Mouse (Mus musculus) ovary, adult 2 months (tissue): Measurements from ENCODE around the gene Zkscan1. TPM values are rescaled to one million over a fixed set of nuclear protein-coding genes. Genes with fewer than 3 reads are reported as not detected.

Source experiments
- polyA plus RNA-seq: library from polyadenylated mRNA; depleted of rRNA; stranded (reverse); fragments of >200 nt; gene quantifications from 2 replicates; pipeline ENCODE4 v1.2.3, GENCODE M21; 2012; rRNA removed

Zkscan1 gene
- polyA plus RNA-seq: 3.8 and 6.3 TPM in 2 replicates

DNA sequence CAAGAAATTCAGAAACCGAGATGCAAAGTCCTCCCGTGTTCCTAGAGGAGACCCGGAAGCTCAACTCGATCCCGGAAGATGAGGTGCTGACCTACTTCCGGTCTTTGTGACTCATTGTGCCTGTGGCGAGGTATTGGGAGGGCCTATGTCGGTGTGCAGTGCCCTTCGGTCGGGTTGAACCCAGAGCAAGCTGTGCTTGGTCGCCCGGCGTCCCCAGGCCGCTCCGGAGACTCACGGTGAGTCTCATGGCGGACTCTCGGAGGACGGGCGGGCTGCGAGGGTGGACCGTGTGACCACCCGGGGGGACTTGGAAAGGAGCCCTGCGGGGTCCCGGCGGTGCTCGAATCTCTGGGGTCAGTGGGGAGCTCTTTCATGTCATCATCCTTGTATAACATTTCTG, at the start of gene Zkscan1:
TSS of gene Zkscan1 (plus strand) at position 89 of the 400 bp plus-strand sequence.

DNA sequence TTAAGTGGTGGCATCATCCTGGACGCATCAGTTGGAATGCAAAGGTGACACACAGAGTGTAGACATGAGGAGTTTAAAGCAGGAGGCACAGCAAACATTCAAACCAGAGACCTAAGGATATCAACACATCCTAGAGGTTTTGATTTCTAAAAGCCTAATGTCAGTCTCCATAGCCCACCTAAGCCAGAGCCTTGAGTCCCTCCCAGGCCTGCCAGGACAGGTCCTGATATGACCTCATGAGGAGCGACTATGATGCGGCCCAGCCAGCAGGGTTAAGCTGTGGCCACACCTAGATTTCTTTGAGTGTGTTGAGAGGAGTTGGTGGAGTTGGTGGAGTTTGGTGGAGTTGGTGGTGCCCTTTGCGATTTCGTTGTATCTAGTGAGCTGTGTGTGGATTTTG, 32.0 kb upstream of the Zkscan1 start, which contains the start of gene Smok3c:
TSS of gene Smok3c (plus strand) at position 301 of the 400 bp plus-strand sequence.

DNA sequence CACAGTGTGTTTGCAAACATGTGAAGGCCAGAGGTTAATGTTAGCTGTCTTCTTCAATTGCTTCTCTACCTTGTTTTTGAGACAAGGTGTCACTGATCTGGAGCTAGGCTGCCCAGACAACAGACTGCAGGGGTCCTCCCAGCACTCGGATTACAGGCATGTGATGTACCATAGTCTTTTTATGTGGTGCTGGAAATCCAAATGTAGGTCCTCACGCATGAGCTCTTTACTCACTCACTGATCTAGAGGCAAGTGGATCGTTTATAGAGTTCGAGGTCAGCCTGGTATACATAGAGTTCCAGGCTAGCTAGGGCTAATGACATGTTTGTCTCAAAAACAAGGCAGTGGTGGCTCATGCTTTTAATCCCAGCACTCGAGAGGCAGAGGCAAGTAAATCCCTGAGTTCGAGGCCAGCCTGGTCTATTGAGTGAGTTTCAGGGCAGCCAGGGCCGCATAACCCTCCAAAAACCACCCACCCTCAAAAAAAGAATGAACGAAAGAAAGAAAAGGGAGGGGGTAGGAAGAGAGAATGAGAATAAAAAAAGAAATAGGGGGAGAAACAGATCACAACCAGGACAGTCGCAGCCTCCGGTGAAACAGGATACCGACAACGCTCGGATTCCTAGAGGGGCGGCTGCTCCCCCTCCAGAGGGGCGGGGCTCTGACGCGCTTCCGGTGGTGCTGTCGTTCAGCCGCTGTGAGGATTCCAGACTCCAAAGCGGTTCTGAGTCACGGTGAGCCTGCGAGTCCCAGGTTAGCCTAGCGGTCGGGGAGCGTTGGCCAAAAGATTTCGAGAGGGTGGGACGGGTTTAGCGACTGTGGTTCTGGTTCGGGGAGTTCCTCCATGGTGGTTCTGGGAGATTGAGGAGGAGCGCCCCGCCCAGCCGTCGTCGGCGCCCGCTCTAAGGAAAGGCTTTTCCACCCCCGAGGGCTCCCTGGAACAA, 31.6 kb downstream of the Zkscan1 start, which contains the start of gene Zscan21:
TSS of gene Zscan21 (plus strand) at position 649 of the 944 bp plus-strand sequence.

DNA sequence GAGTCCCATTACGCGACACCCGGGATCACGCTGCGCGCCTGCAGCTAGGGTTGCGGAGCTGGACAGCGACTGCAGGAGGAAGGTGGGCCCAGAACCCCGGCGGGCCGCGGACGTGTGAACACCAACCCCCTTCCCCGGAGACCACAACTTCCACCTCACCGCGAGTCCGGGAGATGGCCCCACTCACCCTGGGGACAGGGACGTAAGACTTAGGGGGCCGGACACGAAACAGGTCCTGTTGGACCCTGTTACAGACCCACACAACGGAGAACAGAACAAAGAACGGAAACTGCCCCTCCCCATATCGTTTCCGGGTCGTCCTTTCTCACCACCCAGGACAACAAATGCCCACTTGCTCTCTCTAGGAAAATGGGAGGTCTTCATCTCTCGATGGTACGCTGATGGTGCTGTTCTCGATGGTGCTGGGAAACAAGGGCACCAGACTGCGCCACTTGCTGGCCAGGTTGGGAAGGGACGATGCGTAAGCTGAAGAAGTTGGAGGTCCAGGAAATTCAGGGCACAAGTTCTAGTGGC, 70.6 kb downstream of the Zkscan1 start, which contains the start of gene Zfp113:
TSS of gene Zfp113 (minus strand) at position 302 of the 534 bp plus-strand sequence.

Other genes with a start within 250 kb of the Zkscan1 start
- 0.71 and 1.1 TPM in 2 replicates for gene Pilra, start 248.8 kb upstream of the Zkscan1 start, polyA plus RNA-seq
- 2.1 and 3.6 TPM in 2 replicates for gene Pilrb1, start 227.0 kb upstream of the Zkscan1 start, polyA plus RNA-seq
- gene Pilrb2, start 213.3 kb upstream of the Zkscan1 start, polyA plus RNA-seq: 2.1 and 2.2 TPM in 2 replicates
- gene Cyp3a13, start 163.5 kb upstream of the Zkscan1 start, polyA plus RNA-seq: 0.05 TPM in 1 of 2 replicates, not detected in the other
- gene Gjc3, start 122.0 kb upstream of the Zkscan1 start, polyA plus RNA-seq: 0.33 and 0.73 TPM in 2 replicates
- gene Azgp1, start 103.6 kb upstream of the Zkscan1 start, polyA plus RNA-seq: 0.31 and 0.41 TPM in 2 replicates
- not detected in 2 replicates for gene Smok3a, start 63.8 kb upstream of the Zkscan1 start, polyA plus RNA-seq
- not detected in 2 replicates for gene Smok3b, start 63.7 kb upstream of the Zkscan1 start, polyA plus RNA-seq
- gene Smok3c, start 31.9 kb upstream of the Zkscan1 start, polyA plus RNA-seq: not detected in 2 replicates
- 11.9 and 13.3 TPM in 2 replicates for gene Zscan21, start 31.8 kb downstream of the Zkscan1 start, polyA plus RNA-seq
- gene Zfp113, start 70.7 kb downstream of the Zkscan1 start, polyA plus RNA-seq: 2.9 and 3.4 TPM in 2 replicates
- 71.0 and 103 TPM in 2 replicates for gene Cops6, start 76.0 kb downstream of the Zkscan1 start, polyA plus RNA-seq
- 43.5 and 46.7 TPM in 2 replicates for gene Ap4m1, start 86.9 kb downstream of the Zkscan1 start, polyA plus RNA-seq
- 47.9 and 68.6 TPM in 2 replicates for gene Mcm7, start 87.3 kb downstream of the Zkscan1 start, polyA plus RNA-seq
- 74.1 and 120 TPM in 2 replicates for gene Taf6, start 102.4 kb downstream of the Zkscan1 start, polyA plus RNA-seq
- 3.6 and 5.5 TPM in 2 replicates for gene Cnpy4, start 102.4 kb downstream of the Zkscan1 start, polyA plus RNA-seq
- 13.3 and 13.7 TPM in 2 replicates for gene Mblac1, start 109.2 kb downstream of the Zkscan1 start, polyA plus RNA-seq
- gene Nxpe5, start 140.8 kb downstream of the Zkscan1 start, polyA plus RNA-seq: 1.2 and 1.5 TPM in 2 replicates
- 194 and 210 TPM in 2 replicates for gene Lamtor4, start 170.4 kb downstream of the Zkscan1 start, polyA plus RNA-seq
- gene BC037034, start 178.9 kb downstream of the Zkscan1 start, polyA plus RNA-seq: 74.3 and 81.7 TPM in 2 replicates
- gene Gal3st4, start 187.8 kb downstream of the Zkscan1 start, polyA plus RNA-seq: 1.1 and 1.8 TPM in 2 replicates
- gene Gm43720, start 194.9 kb downstream of the Zkscan1 start, polyA plus RNA-seq: not detected in 2 replicates
- 14.6 and 20.1 TPM in 2 replicates for gene Gpc2, start 194.9 kb downstream of the Zkscan1 start, polyA plus RNA-seq
- 1.4 and 2.9 TPM in 2 replicates for gene Stag3, start 195.2 kb downstream of the Zkscan1 start, polyA plus RNA-seq